Mouse (Mus musculus) midbrain, postnatal 0 days (tissue): ENCODE data around the gene Klc1. TPM values are rescaled to one million over a fixed set of nuclear protein-coding genes. Genes with fewer than 3 reads are reported as not detected.

Experiments used
- ATAC-seq: fragments of 200-750 bp; cut with Nextera tagmentation; 2 replicates; pipeline ENCODE4 v1.8.0; 2017; ENCODE audit warnings: moderate number of reproducible peaks, mild to moderate bottlenecking, moderate TSS enrichment, moderate library complexity; ENCODE audit not compliant: low FRiP score
- DNase-seq: peaks from one replicate; pipeline ENCODE4 v3.0.0-alpha.2; 2015; ENCODE audit warnings: low spot score
- H3K27ac ChIP-seq: fragments of 300-500 bp; sonication (generic); 2 replicates; pipeline ENCODE4 v1.5.1; 2014; ENCODE audit warnings: low read depth, mild to moderate bottlenecking, low read length, mixed read lengths
- H3K27me3 ChIP-seq: fragments of 300-500 bp; sonication (generic); 2 replicates; pipeline ENCODE4 v1.6.1; 2014; ENCODE audit warnings: low read length, control low read depth, mixed read lengths; ENCODE audit not compliant: insufficient read depth
- H3K36me3 ChIP-seq: fragments of 300-500 bp; sonication (generic); 2 replicates; pipeline ENCODE4 v1.6.1; 2014; ENCODE audit warnings: low read length, control low read depth, mixed read lengths; ENCODE audit not compliant: insufficient read depth
- H3K4me1 ChIP-seq: fragments of 300-500 bp; sonication (generic); 2 replicates; pipeline ENCODE4 v1.6.1; 2014; ENCODE audit warnings: mild to moderate bottlenecking, control low read depth, antibody characterized with exemption, low read length, mixed read lengths; ENCODE audit not compliant: insufficient read depth
- H3K4me2 ChIP-seq: fragments of 300-500 bp; sonication (generic); 2 replicates; pipeline ENCODE4 v1.6.1; 2014; ENCODE audit warnings: low read depth, mild to moderate bottlenecking, low read length, mixed read lengths; ENCODE audit not compliant: poor library complexity, severe bottlenecking
- H3K4me3 ChIP-seq: fragments of 300-500 bp; sonication (generic); 2 replicates; pipeline ENCODE4 v1.5.1; 2014; ENCODE audit warnings: low read depth, mild to moderate bottlenecking, low read length, moderate library complexity
- H3K9ac ChIP-seq: fragments of 300-500 bp; sonication (generic); replicated peaks from 2 replicates; pipeline ENCODE4 v1.6.1; 2014; ENCODE audit warnings: mild to moderate bottlenecking, low read length, moderate library complexity, mixed read lengths; ENCODE audit not compliant: poor library complexity, severe bottlenecking
- H3K9me3 ChIP-seq: fragments of 300-500 bp; sonication (generic); 2 replicates; pipeline ENCODE4 v1.6.1; 2016; ENCODE audit warnings: low read length, control low read depth
- CTCF ChIP-seq: IDR thresholded peaks from 2 replicates; pipeline ENCODE4 v1.5.1; 2016; ENCODE audit warnings: antibody characterized with exemption, mild to moderate bottlenecking
- WGBS: fragments of 180-500 bp; shearing (Covaris S2); extraction: QIAGEN DNeasy Blood & Tissue Kit; methylation state at CpG from one replicate; pipeline ENCODE4 v1.1.7; 2014; 5-methylcytosine and 5-hydroxymethylcytosine counted together
- polyA plus RNA-seq: library from polyadenylated mRNA; unstranded; fragments of >200 nt; fragmentation: Nextera tagmentation; extraction: Ambion mirVana; gene quantifications from 2 replicates; pipeline ENCODE4 v1.2.1, GENCODE M21; 2015
- total RNA-seq: library from RNA; depleted of rRNA; stranded (reverse); fragments of >200 nt; gene quantifications from 2 replicates; pipeline ENCODE4 v1.2.3, GENCODE M21; 2014

The Klc1 gene
- total and polyA plus RNA-seq, 2 experiments from 2014 or later: 509 to 653 TPM

- ATAC-seq: no peak
- H3K9ac ChIP-seq: peak overlapping the region; percentile 99; the same call in 1 of the 2 replicates
- WGBS: 62% methylated on average over 7 of the region's 7 CpGs
- peak overlapping the region; percentile 91 for H3K4me3 ChIP-seq
- no peak for TF ChIP-seq CTCF
- H3K27me3 ChIP-seq: no peaks in the 10 kb centered on the region
- peaks cover 14% of the 10 kb centered on the region; the same call in 1 of the 2 replicates for H3K4me1 ChIP-seq
- no peaks in the 10 kb centered on the region; the same call in 1 of the 2 replicates for H3K36me3 ChIP-seq
- DNase-seq: no peak
- no peaks in the 10 kb centered on the region for H3K9me3 ChIP-seq
- peak overlapping the region; percentile 97 for H3K4me2 ChIP-seq
- 0 out of 2 replicates have a peak overlapping the region, but pooled peaks have one; percentile 99 for H3K27ac ChIP-seq
Measured at GRCm38 (mm10) chr12:111760306-111760908, 1.8 kb downstream of the Klc1 start.

- H3K4me1 ChIP-seq: peaks cover 21% of the 10 kb centered on the region
Measured at GRCm38 (mm10) chr12:111762620-111763280, 4.1 kb downstream of the Klc1 start.

GRCm38 (mm10) chr12:111766313-111767236, 7.9 kb downstream of the Klc1 start:
- Histone ChIP-seq H3K4me2 (peak overlapping the region; percentile 13; the same call in 1 of the 2 replicates), H3K36me3 (no peaks in the 10 kb centered on the region; the same call in 1 of the 2 replicates), H3K9me3 (no peaks in the 10 kb centered on the region), H3K9ac (0 out of 2 replicates have a peak overlapping the region, but pooled peaks have one; percentile 19), H3K27me3 (no peaks in the 10 kb centered on the region), H3K27ac (no peak overlapping the region), H3K4me1 (peaks cover 10% of the 10 kb centered on the region), H3K4me3 (no peak overlapping the region)
- WGBS: 22% methylated on average over 16 of the region's 16 CpGs
- TF ChIP-seq CTCF: no peak
- no peak for ATAC-seq
- DNase-seq: peak; percentile 18

More at GRCm38 (mm10) chr12:111762620-111763280, 4.1 kb downstream of the Klc1 start:
- Histone ChIP-seq H3K9me3 (no peaks in the 10 kb centered on the region), H3K4me2 (no peak overlapping the region), H3K4me3 (no peak overlapping the region), H3K27me3 (no peaks in the 10 kb centered on the region), H3K36me3 (no peaks in the 10 kb centered on the region; the same call in 1 of the 2 replicates), H3K9ac (no peak overlapping the region), H3K27ac (no peak overlapping the region)
- ATAC-seq (no peak), DNase-seq (no peak)
- TF ChIP-seq CTCF: no peak
- WGBS: 92% methylated on average over 13 of the region's 13 CpGs

- no peak overlapping the region for H3K9ac ChIP-seq
- H3K27me3 ChIP-seq: no peaks in the 10 kb centered on the region
- H3K9me3 ChIP-seq: no peaks in the 10 kb centered on the region
- H3K4me2 ChIP-seq: no peak overlapping the region
- peaks cover 8% of the 10 kb centered on the region for H3K4me1 ChIP-seq
- ATAC-seq (no peak), DNase-seq (no peak)
- H3K27ac ChIP-seq: no peak overlapping the region
- H3K4me3 ChIP-seq: no peak overlapping the region
- no peak for TF ChIP-seq CTCF
- 87% methylated on average over 10 of the region's 10 CpGs for WGBS
- peaks cover 11% of the 10 kb centered on the region for H3K36me3 ChIP-seq
Measured at GRCm38 (mm10) chr12:111768322-111768928, 9.8 kb downstream of the Klc1 start.

- Histone ChIP-seq H3K4me2 (no peak overlapping the region), H3K27ac (peak overlapping the region; percentile 34; the same call in 1 of the 2 replicates), H3K9ac (no peak overlapping the region), H3K36me3 (peaks cover 20% of the 10 kb centered on the region), H3K4me3 (no peak overlapping the region), H3K27me3 (no peaks in the 10 kb centered on the region), H3K9me3 (no peaks in the 10 kb centered on the region), H3K4me1 (peaks cover 8% of the 10 kb centered on the region)
- DNase-seq (peak; percentile 72), ATAC-seq (no peak)
- peak; percentile 43 for TF ChIP-seq CTCF
- 25% methylated on average over 10 of the region's 10 CpGs for WGBS
Measured at GRCm38 (mm10) chr12:111769306-111769705, 10.7 kb downstream of the Klc1 start.
